Mouse (Mus musculus): ENCODE data around the gene Grb2.

GRCm38 (mm10) chr11:115693979-115694578, 14.3 kb downstream of the Grb2 start:
- TF ChIP-seq GATA1 (IDR thresholded peaks at IDR 0.05; ENCODE audit: low read length), result no peak
- no peak for TF ChIP-seq TAL1 (IDR thresholded peaks at IDR 0.05; ENCODE audit: low read length)
